Mouse (Mus musculus) megakaryocyte, embryonic 14.5 days (primary cell): ENCODE data around the gene Serpina6.

Experiments used
- FLI1 ChIP-seq: IDR thresholded peaks from 2 replicates; pipeline ENCODE4 v1.6.1; 2012; ENCODE audit warnings: low read length, inconsistent platforms, mixed read lengths
- GATA1 ChIP-seq: IDR thresholded peaks from 3 replicates; pipeline ENCODE4 v1.6.1; 2012; ENCODE audit warnings: mixed read lengths, low read length, inconsistent platforms, borderline replicate concordance

- TF ChIP-seq FLI1 (no peak), GATA1 (no peak)
These were observed 28.4 kb upstream of the Serpina6 start for GRCm38 (mm10) chr12:103685386-103685785.
